Mouse (Mus musculus): ENCODE measurements around the gene Fhl4. TPM values are rescaled to one million over a fixed set of nuclear protein-coding genes. Genes with fewer than 3 reads are reported as not detected.

Fhl4 gene
- polyA plus RNA-seq, 2 experiments, result 0.75 to 1.6 TPM

GRCm38 (mm10) chr10:85128453-85128852 lies 26.2 kb upstream of the Fhl4 start:
- WGBS, result 18% methylated on average over 7 of the region's 7 CpGs
- DNase-seq (ENCODE audit: low spot score) (no peak), ATAC-seq (ENCODE audit: low FRiP score, low read depth) (no peak; the same call in 1 of the 2 replicates)
- TF ChIP-seq POLR2A (IDR thresholded peaks at IDR 0.05; ENCODE audit: borderline replicate concordance, extremely low read depth, insufficient read depth, insufficient read length), result no peak
- peaks cover 18% of the 10 kb centered on the region for H3K36me3 ChIP-seq (ENCODE audit: control insufficient read depth, insufficient read depth, low read length)
- H3K9me3 ChIP-seq (ENCODE audit: control insufficient read depth, low read length), result no peaks in the 10 kb centered on the region
- H3K9ac ChIP-seq (ENCODE audit: low read depth, low read length, severe bottlenecking), result no peak overlapping the region
- H3K4me3 ChIP-seq (replicated peaks; ENCODE audit: low read length), result peak overlapping the region; percentile 57
- peak overlapping the region; percentile 56 for H3K4me2 ChIP-seq (replicated peaks; ENCODE audit: low read depth, low read length, severe bottlenecking)
- peaks cover 9% of the 10 kb centered on the region for H3K4me1 ChIP-seq (ENCODE audit: control insufficient read depth, insufficient read depth, low read length)
- H3K27me3 ChIP-seq (ENCODE audit: control insufficient read depth, insufficient read depth, low read length), result no peaks in the 10 kb centered on the region
- 0 out of 2 replicates have a peak overlapping the region, but pooled peaks have one; percentile 10 for H3K27ac ChIP-seq (replicated peaks; ENCODE audit: low read depth, low read length)

DNA sequence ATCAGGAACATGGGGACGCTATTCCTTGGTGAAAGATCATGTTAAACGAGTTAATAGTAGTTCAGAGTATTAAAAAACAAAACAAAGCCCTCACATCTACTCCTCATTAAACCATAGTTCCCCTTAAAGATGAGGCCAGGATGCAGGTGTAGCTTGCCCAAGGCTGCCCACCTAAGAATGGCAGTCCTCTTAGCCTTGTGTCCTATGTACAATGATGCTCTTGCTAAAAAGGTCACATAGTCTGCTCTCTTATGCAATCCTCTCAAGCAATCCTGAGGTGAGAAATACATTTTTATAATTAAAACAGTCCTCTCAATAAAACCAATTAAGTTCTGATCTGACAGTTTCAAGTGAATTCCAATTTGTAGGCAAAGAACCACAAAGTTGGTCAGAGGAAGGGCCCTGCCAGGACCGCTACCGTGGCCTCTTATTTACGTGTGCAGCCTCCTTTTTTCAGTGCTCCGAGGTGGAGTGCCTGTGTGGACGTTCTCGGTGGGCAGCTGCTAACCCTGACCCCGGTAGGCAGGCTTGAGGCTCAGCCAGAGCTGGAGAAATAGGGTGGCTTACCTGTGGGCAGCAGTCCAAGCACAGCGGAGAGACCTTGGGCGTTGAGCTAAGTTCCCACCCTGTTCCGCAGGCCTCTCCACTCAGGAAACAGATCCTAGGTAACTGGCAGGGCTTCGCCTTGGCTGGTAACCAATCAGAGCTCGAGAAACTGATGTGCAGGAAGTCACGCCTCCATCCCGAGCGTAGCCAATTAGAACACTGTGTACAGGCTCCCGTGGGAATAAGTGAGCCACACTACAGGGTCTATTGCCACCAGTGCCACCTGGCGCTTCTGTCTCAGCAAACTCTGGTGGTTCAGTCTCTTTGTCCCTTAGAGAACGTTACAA lies 25.3 kb upstream of the Fhl4 start, which contains the start of gene Mterf2:
Mterf2 (minus strand) TSS at position 633 of the 893 bp plus-strand sequence.
- H3K27me3 ChIP-seq (ENCODE audit: control insufficient read depth, insufficient read depth, low read length), result no peaks in the 10 kb centered on the region
- 8% methylated on average over 20 of the region's 20 CpGs for WGBS
- DNase-seq (ENCODE audit: low spot score) (peak; percentile 99), ATAC-seq (ENCODE audit: low FRiP score, low read depth) (peak; percentile 100)
- H3K9me3 ChIP-seq (ENCODE audit: control insufficient read depth, low read length), result no peaks in the 10 kb centered on the region
- 0 out of 2 replicates have a peak within 1 kb of the TSS, but pooled peaks have one; percentile 10 for H3K27ac ChIP-seq (replicated peaks; ENCODE audit: low read depth, low read length)
- H3K36me3 ChIP-seq (ENCODE audit: control insufficient read depth, insufficient read depth, low read length), result peaks cover 17% of the 10 kb centered on the region
- peak within 1 kb of the TSS; percentile 66 for H3K9ac ChIP-seq (ENCODE audit: low read depth, low read length, severe bottlenecking)
- 0 out of 2 replicates have a peak, but pooled peaks have one; percentile 24 for TF ChIP-seq POLR2A (IDR thresholded peaks at IDR 0.05; ENCODE audit: borderline replicate concordance, extremely low read depth, insufficient read depth, insufficient read length)
- H3K4me1 ChIP-seq (ENCODE audit: control insufficient read depth, insufficient read depth, low read length), result peaks cover 9% of the 10 kb centered on the region
- peak within 1 kb of the TSS; percentile 56 for H3K4me2 ChIP-seq (replicated peaks; ENCODE audit: low read depth, low read length, severe bottlenecking)
- peak within 1 kb of the TSS; percentile 57 for H3K4me3 ChIP-seq (replicated peaks; ENCODE audit: low read length)

DNA sequence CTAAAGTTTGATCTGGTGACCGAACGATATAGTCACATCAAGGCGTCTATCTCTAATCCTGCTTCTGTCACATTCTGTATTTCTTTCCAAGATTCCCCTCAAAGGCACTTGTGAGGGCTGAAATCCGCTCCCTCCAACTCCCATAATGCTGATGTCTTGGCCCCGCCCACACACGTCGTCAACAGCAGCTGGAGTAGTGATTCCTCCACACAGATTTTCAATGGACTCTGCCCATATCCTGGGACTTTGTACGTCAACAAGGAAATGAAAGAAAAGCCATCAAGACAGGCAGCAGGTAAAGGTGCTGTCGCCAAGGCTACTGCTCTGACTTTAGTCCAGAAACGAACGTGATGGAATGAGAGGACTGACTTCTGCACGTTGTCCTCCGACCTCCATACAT lies 22.9 kb upstream of the Fhl4 start:
- no peak for TF ChIP-seq POLR2A (IDR thresholded peaks at IDR 0.05; ENCODE audit: borderline replicate concordance, extremely low read depth, insufficient read depth, insufficient read length)
- H3K9me3 ChIP-seq (ENCODE audit: control insufficient read depth, low read length), result no peaks in the 10 kb centered on the region

GRCm38 (mm10) chr10:85114409-85114808 lies 12.1 kb upstream of the Fhl4 start:
- DNase-seq (ENCODE audit: low spot score) (no peak), ATAC-seq (ENCODE audit: low FRiP score, low read depth) (0 out of 2 replicates have a peak, but pooled peaks have one; percentile 37)
- no peaks in the 10 kb centered on the region for H3K9me3 ChIP-seq (ENCODE audit: control insufficient read depth, low read length)
- no peak overlapping the region for H3K4me3 ChIP-seq (replicated peaks; ENCODE audit: low read length)
- no peaks in the 10 kb centered on the region for H3K27me3 ChIP-seq (ENCODE audit: control insufficient read depth, insufficient read depth, low read length)
- no peak overlapping the region for H3K9ac ChIP-seq (ENCODE audit: low read depth, low read length, severe bottlenecking)
- H3K27ac ChIP-seq (replicated peaks; ENCODE audit: low read depth, low read length), result no peak overlapping the region
- WGBS, result 90% methylated on average over 4 of the region's 4 CpGs
- H3K36me3 ChIP-seq (ENCODE audit: control insufficient read depth, insufficient read depth, low read length), result peaks cover 68% of the 10 kb centered on the region
- no peak overlapping the region for H3K4me2 ChIP-seq (replicated peaks; ENCODE audit: low read depth, low read length, severe bottlenecking)
- TF ChIP-seq POLR2A (IDR thresholded peaks at IDR 0.05; ENCODE audit: borderline replicate concordance, extremely low read depth, insufficient read depth, insufficient read length), result no peak
- no peaks in the 10 kb centered on the region for H3K4me1 ChIP-seq (ENCODE audit: control insufficient read depth, insufficient read depth, low read length)

More for the DNA sequence above, 22.9 kb upstream of the Fhl4 start:
- Histone ChIP-seq H3K27ac (replicated peaks; ENCODE audit: low read depth, low read length) (no peak overlapping the region), H3K27me3 (ENCODE audit: control insufficient read depth, insufficient read depth, low read length) (no peaks in the 10 kb centered on the region), H3K36me3 (ENCODE audit: control insufficient read depth, insufficient read depth, low read length) (peaks cover 30% of the 10 kb centered on the region), H3K4me3 (replicated peaks; ENCODE audit: low read length) (no peak overlapping the region), H3K4me2 (replicated peaks; ENCODE audit: low read depth, low read length, severe bottlenecking) (no peak overlapping the region), H3K4me1 (ENCODE audit: control insufficient read depth, insufficient read depth, low read length) (peaks cover 9% of the 10 kb centered on the region), H3K9ac (ENCODE audit: low read depth, low read length, severe bottlenecking) (no peak overlapping the region)
- ATAC-seq (ENCODE audit: low FRiP score, low read depth), result no peak
- WGBS, result 84% methylated on average over 13 of the region's 13 CpGs
- DNase-seq (ENCODE audit: low spot score), result no peak

DNA sequence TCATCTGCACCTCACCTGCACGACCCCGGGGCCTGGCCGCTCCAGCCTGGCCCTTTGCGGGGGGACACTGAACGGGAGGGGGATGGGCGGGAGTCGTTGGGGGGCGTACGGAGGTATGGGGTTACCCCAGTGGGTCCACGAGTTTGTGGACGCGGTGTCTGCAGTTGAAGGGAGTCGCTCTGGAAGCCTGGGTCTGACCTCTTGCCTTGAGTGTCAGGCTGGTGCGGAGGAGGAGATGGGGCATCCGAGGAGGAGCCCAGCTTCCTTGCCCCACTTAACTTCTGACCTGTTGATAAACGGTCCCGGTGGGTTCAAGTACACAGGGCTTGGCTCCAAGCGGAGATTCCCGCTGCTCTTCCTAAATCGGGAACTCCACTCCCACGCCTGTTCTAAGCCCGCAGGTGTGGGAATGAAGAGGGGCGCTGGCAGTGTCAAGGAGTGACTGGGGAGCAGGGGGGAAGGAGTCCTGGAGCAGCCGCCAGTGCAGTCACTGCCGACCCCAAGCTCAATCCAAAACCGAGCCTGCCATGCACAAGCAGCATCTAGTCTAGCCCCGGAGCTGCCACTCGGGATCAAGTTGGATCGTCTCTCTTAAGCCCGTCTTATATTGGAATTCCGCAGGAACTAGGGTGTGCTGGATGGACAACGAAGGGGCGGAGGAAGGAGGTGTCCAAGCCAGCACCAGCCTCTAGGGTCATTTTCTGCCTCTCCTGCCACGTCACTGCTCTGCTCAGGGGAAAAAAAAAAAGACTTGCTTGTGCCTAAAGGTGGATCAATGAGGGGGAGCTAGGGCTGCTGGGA lies 990 bp upstream of the Fhl4 start:
- H3K9me3 ChIP-seq (ENCODE audit: control insufficient read depth, low read length), result no peaks in the 10 kb centered on the region
- H3K9ac ChIP-seq (ENCODE audit: low read depth, low read length, severe bottlenecking), result peak overlapping the region; percentile 97
- no peaks in the 10 kb centered on the region for H3K27me3 ChIP-seq (ENCODE audit: control insufficient read depth, insufficient read depth, low read length)
- peak overlapping the region; percentile 85 for H3K27ac ChIP-seq (replicated peaks; ENCODE audit: low read depth, low read length)
- WGBS, result 0% methylated on average over 27 of the region's 34 CpGs
- peaks cover 11% of the 10 kb centered on the region; the same call in 1 of the 2 replicates for H3K4me1 ChIP-seq (ENCODE audit: control insufficient read depth, insufficient read depth, low read length)
- peak; percentile 13 for ATAC-seq (ENCODE audit: low FRiP score, low read depth)
- peak; percentile 16 for DNase-seq (ENCODE audit: low spot score)
- H3K4me3 ChIP-seq (replicated peaks; ENCODE audit: low read length), result peak overlapping the region; percentile 99
- TF ChIP-seq POLR2A (IDR thresholded peaks at IDR 0.05; ENCODE audit: borderline replicate concordance, extremely low read depth, insufficient read depth, insufficient read length), result no peak
- peak overlapping the region; percentile 77 for H3K4me2 ChIP-seq (replicated peaks; ENCODE audit: low read depth, low read length, severe bottlenecking)
- H3K36me3 ChIP-seq (ENCODE audit: control insufficient read depth, insufficient read depth, low read length), result 0 out of 2 replicates have a peak, but pooled peaks cover 3% of the 10 kb centered on the region

Data from limb, embryonic 14.5 days (tissue).